Mouse (Mus musculus): ENCODE data around the gene Arid2. TPM values are rescaled to one million over a fixed set of nuclear protein-coding genes. Genes with fewer than 3 reads are reported as not detected.

The Arid2 gene
- polyA plus RNA-seq, 1 experiment from 2014 or later: 11.8 TPM

- Histone ChIP-seq H3K4me3 (ENCODE audit: inconsistent target) (no peak overlapping the region), H3K36me3 (ENCODE audit: inconsistent target) (peaks cover 5% of the 10 kb centered on the region; the same call in 1 of the 2 replicates), H3K27ac (no peak overlapping the region), H3K79me2 (ENCODE audit: inconsistent target) (peaks cover 100% of the 10 kb centered on the region)
- 100% methylated on average over 1 of the region's 1 CpGs for WGBS (ENCODE audit: missing documents)
Observed at GRCm38 (mm10) chr15:96453346-96453745, 166.0 kb downstream of the Arid2 start.

Other genes starting within 250 kb of the Arid2 start
- gene Scaf11, start 173.3 kb downstream of the Arid2 start, polyA plus RNA-seq (2018): 46.8 to 54.9 TPM (median 51.0 TPM) in 3 replicates

All from macrophage (primary cell).